Mouse (Mus musculus): ENCODE results near the gene Smok3c. TPM values are rescaled to one million over a fixed set of nuclear protein-coding genes. Genes with fewer than 3 reads are reported as not detected.
"Not testable (repeated sequence)": the region's sequence is repeated elsewhere in the genome, so short reads cannot be mapped to it uniquely, and the experiment has no call there.

Gene Smok3c
- not detected in 2 replicates for polyA plus RNA-seq (2014; fragmentation: Nextera tagmentation; extraction: Ambion mirVana)

DNA sequence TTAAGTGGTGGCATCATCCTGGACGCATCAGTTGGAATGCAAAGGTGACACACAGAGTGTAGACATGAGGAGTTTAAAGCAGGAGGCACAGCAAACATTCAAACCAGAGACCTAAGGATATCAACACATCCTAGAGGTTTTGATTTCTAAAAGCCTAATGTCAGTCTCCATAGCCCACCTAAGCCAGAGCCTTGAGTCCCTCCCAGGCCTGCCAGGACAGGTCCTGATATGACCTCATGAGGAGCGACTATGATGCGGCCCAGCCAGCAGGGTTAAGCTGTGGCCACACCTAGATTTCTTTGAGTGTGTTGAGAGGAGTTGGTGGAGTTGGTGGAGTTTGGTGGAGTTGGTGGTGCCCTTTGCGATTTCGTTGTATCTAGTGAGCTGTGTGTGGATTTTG is at the start of gene Smok3c:
Gene Smok3c (plus strand): TSS at position 301 of the 400 bp plus-strand sequence.
- H3K9ac ChIP-seq (replicated peaks; ENCODE audit: low read depth, low read length); H3K27me3 ChIP-seq (ENCODE audit: control insufficient read depth, insufficient read depth, low read length); ATAC-seq (ENCODE audit: low read depth); H3K4me1 ChIP-seq (ENCODE audit: control insufficient read depth, insufficient read depth, low read length); H3K36me3 ChIP-seq (ENCODE audit: control insufficient read depth, insufficient read depth, low read length); H3K9me3 ChIP-seq (ENCODE audit: control insufficient read depth, low read length); H3K27ac ChIP-seq (ENCODE audit: low read depth, low read length); H3K4me2 ChIP-seq (ENCODE audit: low read depth, low read length); H3K4me3 ChIP-seq (ENCODE audit: low read depth, low read length): not testable (repeated sequence)
- no CpG with 5 or more reads among the region's 5 CpGs for WGBS

GRCm38 (mm10) chr5:138009437-138009836 is 43.6 kb upstream of the Smok3c start:
- Histone ChIP-seq H3K9me3 (ENCODE audit: control insufficient read depth, low read length) (no peaks in the 10 kb centered on the region), H3K9ac (replicated peaks; ENCODE audit: low read depth, low read length) (no peak overlapping the region), H3K4me2 (ENCODE audit: low read depth, low read length) (no peak overlapping the region), H3K27ac (ENCODE audit: low read depth, low read length) (no peak overlapping the region), H3K4me3 (ENCODE audit: low read depth, low read length) (no peak overlapping the region), H3K4me1 (ENCODE audit: control insufficient read depth, insufficient read depth, low read length) (no peaks in the 10 kb centered on the region), H3K27me3 (ENCODE audit: control insufficient read depth, insufficient read depth, low read length) (no peaks in the 10 kb centered on the region), H3K36me3 (ENCODE audit: control insufficient read depth, insufficient read depth, low read length) (no peaks in the 10 kb centered on the region)
- no peak for ATAC-seq (ENCODE audit: low read depth)
- 93% methylated on average over 5 of the region's 5 CpGs for WGBS

DNA sequence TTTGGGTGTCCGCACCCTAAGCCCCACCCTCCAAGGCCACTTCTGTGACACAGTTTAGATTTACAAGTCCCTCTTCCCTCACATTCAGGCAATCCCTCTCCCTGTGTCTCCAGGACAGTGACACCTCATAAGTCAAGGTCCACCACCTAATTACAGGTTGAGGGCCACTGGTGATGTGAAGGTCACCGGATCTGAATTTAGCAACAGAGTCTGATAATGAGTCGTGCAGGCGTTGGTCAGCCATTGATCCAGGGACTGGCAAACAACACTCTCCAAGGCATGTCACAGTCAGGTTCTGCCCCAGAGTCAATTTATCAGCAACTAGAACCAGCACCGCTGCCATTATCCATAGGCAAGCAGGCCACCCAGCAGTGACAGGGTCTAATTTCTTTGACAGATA is 40.6 kb upstream of the Smok3c start:
- Histone ChIP-seq H3K9ac (replicated peaks; ENCODE audit: low read depth, low read length) (no peak overlapping the region), H3K9me3 (ENCODE audit: control insufficient read depth, low read length) (no peaks in the 10 kb centered on the region), H3K27me3 (ENCODE audit: control insufficient read depth, insufficient read depth, low read length) (no peaks in the 10 kb centered on the region), H3K4me1 (ENCODE audit: control insufficient read depth, insufficient read depth, low read length) (no peaks in the 10 kb centered on the region), H3K4me2 (ENCODE audit: low read depth, low read length) (no peak overlapping the region), H3K27ac (ENCODE audit: low read depth, low read length) (no peak overlapping the region), H3K36me3 (ENCODE audit: control insufficient read depth, insufficient read depth, low read length) (no peaks in the 10 kb centered on the region), H3K4me3 (ENCODE audit: low read depth, low read length) (no peak overlapping the region)
- WGBS = 89% methylated on average over 5 of the region's 5 CpGs
- ATAC-seq (ENCODE audit: low read depth) = no peak

- no peaks in the 10 kb centered on the region for H3K36me3 ChIP-seq (ENCODE audit: control insufficient read depth, insufficient read depth, low read length)
- no peaks in the 10 kb centered on the region for H3K4me1 ChIP-seq (ENCODE audit: control insufficient read depth, insufficient read depth, low read length)
- no peak overlapping the region for H3K4me2 ChIP-seq (ENCODE audit: low read depth, low read length)
- no peak for ATAC-seq (ENCODE audit: low read depth)
- H3K9ac ChIP-seq (replicated peaks; ENCODE audit: low read depth, low read length) = no peak overlapping the region
- WGBS = 89% methylated on average over 2 of the region's 2 CpGs
- no peak overlapping the region for H3K4me3 ChIP-seq (ENCODE audit: low read depth, low read length)
- no peaks in the 10 kb centered on the region for H3K9me3 ChIP-seq (ENCODE audit: control insufficient read depth, low read length)
- no peak overlapping the region for H3K27ac ChIP-seq (ENCODE audit: low read depth, low read length)
- H3K27me3 ChIP-seq (ENCODE audit: control insufficient read depth, insufficient read depth, low read length) = no peaks in the 10 kb centered on the region
These were observed 36.5 kb upstream of the Smok3c start for GRCm38 (mm10) chr5:138016530-138016929.

- Histone ChIP-seq H3K27me3 (ENCODE audit: control insufficient read depth, insufficient read depth, low read length) (no peaks in the 10 kb centered on the region), H3K4me1 (ENCODE audit: control insufficient read depth, insufficient read depth, low read length) (no peaks in the 10 kb centered on the region), H3K36me3 (ENCODE audit: control insufficient read depth, insufficient read depth, low read length) (no peaks in the 10 kb centered on the region), H3K9me3 (ENCODE audit: control insufficient read depth, low read length) (no peaks in the 10 kb centered on the region), H3K9ac (replicated peaks; ENCODE audit: low read depth, low read length) (no peak overlapping the region), H3K27ac (ENCODE audit: low read depth, low read length) (no peak overlapping the region), H3K4me2 (ENCODE audit: low read depth, low read length) (no peak overlapping the region), H3K4me3 (ENCODE audit: low read depth, low read length) (no peak overlapping the region)
- ATAC-seq (ENCODE audit: low read depth) = no peak
These were observed 36.0 kb upstream of the Smok3c start for GRCm38 (mm10) chr5:138016997-138017396.

- ATAC-seq (ENCODE audit: low read depth); H3K27ac ChIP-seq (ENCODE audit: low read depth, low read length); H3K4me2 ChIP-seq (ENCODE audit: low read depth, low read length); H3K9me3 ChIP-seq (ENCODE audit: control insufficient read depth, low read length); H3K27me3 ChIP-seq (ENCODE audit: control insufficient read depth, insufficient read depth, low read length); H3K9ac ChIP-seq (replicated peaks; ENCODE audit: low read depth, low read length); H3K36me3 ChIP-seq (ENCODE audit: control insufficient read depth, insufficient read depth, low read length); H3K4me3 ChIP-seq (ENCODE audit: low read depth, low read length); H3K4me1 ChIP-seq (ENCODE audit: control insufficient read depth, insufficient read depth, low read length): not testable (repeated sequence)
- 94% methylated on average over 3 of the region's 4 CpGs for WGBS
These were observed 33.4 kb upstream of the Smok3c start for GRCm38 (mm10) chr5:138019577-138019976.

DNA sequence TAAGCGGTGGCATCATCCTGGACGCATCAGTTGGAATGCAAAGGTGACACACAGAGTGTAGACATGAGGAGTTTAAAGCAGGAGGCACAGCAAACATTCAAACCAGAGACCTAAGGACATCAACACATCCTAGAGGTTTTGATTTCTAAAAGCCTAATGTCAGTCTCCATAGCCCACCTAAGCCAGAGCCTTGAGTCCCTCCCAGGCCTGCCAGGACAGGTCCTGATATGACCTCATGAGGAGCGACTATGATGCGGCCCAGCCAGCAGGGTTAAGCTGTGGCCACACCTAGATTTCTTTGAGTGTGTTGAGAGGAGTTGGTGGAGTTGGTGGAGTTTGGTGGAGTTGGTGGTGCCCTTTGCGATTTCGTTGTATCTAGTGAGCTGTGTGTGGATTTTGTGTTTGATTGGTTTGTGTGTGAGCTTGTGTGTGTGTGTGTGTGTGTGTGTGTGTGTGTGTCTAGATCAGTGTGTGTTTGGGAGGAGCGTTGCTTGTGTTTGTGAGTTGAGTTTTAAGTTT is 32.0 kb upstream of the Smok3c start, which contains the start of the genes Smok3a and Smok3b:
Gene Smok3a (plus strand): TSS at position 301 of the 519 bp plus-strand sequence.
Gene Smok3b (plus strand): TSS at position 469 of the 519 bp plus-strand sequence.
- H3K27me3 ChIP-seq (ENCODE audit: control insufficient read depth, insufficient read depth, low read length); H3K4me2 ChIP-seq (ENCODE audit: low read depth, low read length); H3K9me3 ChIP-seq (ENCODE audit: control insufficient read depth, low read length); ATAC-seq (ENCODE audit: low read depth); H3K36me3 ChIP-seq (ENCODE audit: control insufficient read depth, insufficient read depth, low read length); H3K9ac ChIP-seq (replicated peaks; ENCODE audit: low read depth, low read length); H3K4me1 ChIP-seq (ENCODE audit: control insufficient read depth, insufficient read depth, low read length); H3K4me3 ChIP-seq (ENCODE audit: low read depth, low read length); H3K27ac ChIP-seq (ENCODE audit: low read depth, low read length): not testable (repeated sequence)
- 81% methylated on average over 3 of the region's 7 CpGs for WGBS

GRCm38 (mm10) chr5:138073803-138074202 is 20.8 kb downstream of the Smok3c start:
- Histone ChIP-seq H3K27me3 (ENCODE audit: control insufficient read depth, insufficient read depth, low read length) (no peaks in the 10 kb centered on the region), H3K4me2 (ENCODE audit: low read depth, low read length) (no peak overlapping the region), H3K9me3 (ENCODE audit: control insufficient read depth, low read length) (no peaks in the 10 kb centered on the region), H3K4me3 (ENCODE audit: low read depth, low read length) (no peak overlapping the region), H3K4me1 (ENCODE audit: control insufficient read depth, insufficient read depth, low read length) (no peaks in the 10 kb centered on the region), H3K27ac (ENCODE audit: low read depth, low read length) (no peak overlapping the region), H3K36me3 (ENCODE audit: control insufficient read depth, insufficient read depth, low read length) (no peaks in the 10 kb centered on the region), H3K9ac (replicated peaks; ENCODE audit: low read depth, low read length) (no peak overlapping the region)
- no peak for ATAC-seq (ENCODE audit: low read depth)
- WGBS = 90% methylated on average over 4 of the region's 4 CpGs

GRCm38 (mm10) chr5:138075684-138076083 is 22.7 kb downstream of the Smok3c start:
- Histone ChIP-seq H3K27me3 (ENCODE audit: control insufficient read depth, insufficient read depth, low read length) (no peaks in the 10 kb centered on the region), H3K36me3 (ENCODE audit: control insufficient read depth, insufficient read depth, low read length) (no peaks in the 10 kb centered on the region), H3K27ac (ENCODE audit: low read depth, low read length) (no peak overlapping the region), H3K4me3 (ENCODE audit: low read depth, low read length) (no peak overlapping the region), H3K4me2 (ENCODE audit: low read depth, low read length) (no peak overlapping the region), H3K9me3 (ENCODE audit: control insufficient read depth, low read length) (no peaks in the 10 kb centered on the region), H3K4me1 (ENCODE audit: control insufficient read depth, insufficient read depth, low read length) (no peaks in the 10 kb centered on the region), H3K9ac (replicated peaks; ENCODE audit: low read depth, low read length) (no peak overlapping the region)
- 76% methylated on average over 3 of the region's 3 CpGs for WGBS
- ATAC-seq (ENCODE audit: low read depth) = no peak

Measured in neural tube, embryonic 14.5 days (tissue).